13 mouse cellular contexts compared by ENCODE assay signal in genomic region chr13:58826356-58827197, GRCm38 (mm10). TPM values are rescaled to one million over a fixed set of nuclear protein-coding genes. Genes with fewer than 3 reads are reported as not detected.
DNase-seq lines count a peak whose midpoint lies in the region; ATAC-seq and TF ChIP-seq lines count a peak whose summit lies in the region.
"Had no signal": no experiment of that assay in that cellular context is flagged by ENCODE, and none has a peak within 500 bp of the region (broad histone marks: within the 10 kb centered on the region; RNA-seq: fewer than 3 reads in every experiment).

No protein-coding gene starts in this region.

- DNase-seq in midbrain, embryonic 10.5 days (ENCODE audit: low spot score): no peak
- peak; percentile 85 for DNase-seq in cerebellum, adult 11-12 months
- peak; percentile 75 for DNase-seq in midbrain, postnatal 0 days (ENCODE audit: low spot score)
- DNase-seq in spleen, postnatal 10 days (ENCODE audit: low spot score in 2 of 2): no peak
- no peak for DNase-seq in ovary, postnatal 10 days (ENCODE audit: low spot score)
- DNase-seq in c-Kit-positive CD71-positive TER-119-positive erythroid progenitor cells, embryonic 14.5 days (ENCODE audit: low spot score): no peak
- DNase-seq: kidney, postnatal 4 days; lung, postnatal 14 days had no signal

- WGBS in midbrain, embryonic 10.5 days: 42% methylated on average over 14 of the region's 14 CpGs
- 29% methylated on average over 14 of the region's 14 CpGs for whole genome bisulfite sequencing in midbrain, embryonic 15.5 days
- 19% methylated on average over 14 of the region's 14 CpGs for WGBS in forebrain, embryonic 12.5 days
- WGBS in midbrain, postnatal 0 days: 31% methylated on average over 14 of the region's 14 CpGs

- no peak for ATAC-seq in midbrain, embryonic 15.5 days (replicated peaks)
- ATAC-seq in forebrain, embryonic 12.5 days (ENCODE audit: low FRiP score): 0 out of 2 replicates have a peak, but pooled peaks have one; percentile 30
- ATAC-seq in midbrain, postnatal 0 days (ENCODE audit: low FRiP score): no peak

- H3K27ac ChIP-seq in midbrain, embryonic 10.5 days (replicated peaks): peak overlapping the region; percentile 49
- no peak overlapping the region for H3K27ac ChIP-seq in midbrain, embryonic 15.5 days
- peak overlapping the region; percentile 61 for H3K27ac ChIP-seq in forebrain, embryonic 12.5 days
- H3K27ac ChIP-seq in midbrain, postnatal 0 days (ENCODE audit: low read depth, low read length): no peak overlapping the region
- H3K27ac ChIP-seq: embryonic facial prominence, embryonic 15.5 days had no signal

- no peaks in the 10 kb centered on the region for H3K27me3 ChIP-seq in midbrain, embryonic 10.5 days (ENCODE audit: low read depth, poor library complexity, severe bottlenecking)
- H3K27me3 ChIP-seq in midbrain, embryonic 15.5 days (replicated peaks): no peaks in the 10 kb centered on the region
- H3K27me3 ChIP-seq in forebrain, embryonic 12.5 days: no peaks in the 10 kb centered on the region
- no peaks in the 10 kb centered on the region for H3K27me3 ChIP-seq in midbrain, postnatal 0 days (ENCODE audit: insufficient read depth, low read length)
- H3K27me3 ChIP-seq: embryonic facial prominence, embryonic 15.5 days; heart, embryonic 12.5 days had no signal

- H3K36me3 ChIP-seq in midbrain, embryonic 10.5 days: peaks cover 5% of the 10 kb centered on the region; the same call in 1 of the 2 replicates
- no peaks in the 10 kb centered on the region for H3K36me3 ChIP-seq in midbrain, embryonic 15.5 days (replicated peaks)
- H3K36me3 ChIP-seq in forebrain, embryonic 12.5 days (replicated peaks): peaks cover 4% of the 10 kb centered on the region; the same call in 1 of the 2 replicates
- no peaks in the 10 kb centered on the region for H3K36me3 ChIP-seq in midbrain, postnatal 0 days (ENCODE audit: insufficient read depth, low read length)
- H3K36me3 ChIP-seq: embryonic facial prominence, embryonic 15.5 days; heart, embryonic 12.5 days had no signal

- H3K4me3 ChIP-seq in midbrain, embryonic 10.5 days: no peak overlapping the region
- no peak overlapping the region for H3K4me3 ChIP-seq in midbrain, embryonic 15.5 days
- H3K4me3 ChIP-seq in forebrain, embryonic 12.5 days (replicated peaks): no peak overlapping the region
- H3K4me3 ChIP-seq in midbrain, postnatal 0 days (ENCODE audit: low read depth, low read length): no peak overlapping the region
- H3K4me3 ChIP-seq: embryonic facial prominence, embryonic 15.5 days; heart, embryonic 12.5 days had no signal

- H3K4me2 ChIP-seq in midbrain, embryonic 15.5 days: no peak overlapping the region
- peak overlapping the region; percentile 19; the same call in 1 of the 2 replicates for H3K4me2 ChIP-seq in forebrain, embryonic 12.5 days
- H3K4me2 ChIP-seq in midbrain, postnatal 0 days (ENCODE audit: low read depth, low read length, poor library complexity, severe bottlenecking): no peak overlapping the region
- H3K4me2 ChIP-seq: embryonic facial prominence, embryonic 15.5 days; heart, embryonic 12.5 days; liver, embryonic 11.5 days had no signal

- H3K9ac ChIP-seq in midbrain, embryonic 15.5 days: no peak overlapping the region
- H3K9ac ChIP-seq in forebrain, embryonic 12.5 days: no peak overlapping the region
- no peak overlapping the region for H3K9ac ChIP-seq in midbrain, postnatal 0 days (replicated peaks; ENCODE audit: low read length, poor library complexity, severe bottlenecking)
- H3K9ac ChIP-seq: embryonic facial prominence, embryonic 15.5 days; heart, embryonic 12.5 days had no signal

- no peak for TF ChIP-seq CTCF in midbrain, postnatal 0 days (IDR thresholded peaks at IDR 0.05)

- H3K9me3 ChIP-seq in midbrain, embryonic 10.5 days (replicated peaks): peaks cover 6% of the 10 kb centered on the region; the same call in 1 of the 2 replicates
- H3K9me3 ChIP-seq in midbrain, embryonic 15.5 days: no peaks in the 10 kb centered on the region
- H3K9me3 ChIP-seq in forebrain, embryonic 12.5 days: no peaks in the 10 kb centered on the region
- no peaks in the 10 kb centered on the region for H3K9me3 ChIP-seq in midbrain, postnatal 0 days (ENCODE audit: low read length)
- H3K9me3 ChIP-seq: embryonic facial prominence, embryonic 15.5 days had no signal

- H3K4me1 ChIP-seq in midbrain, embryonic 10.5 days: peaks cover 29% of the 10 kb centered on the region
- peaks cover 9% of the 10 kb centered on the region for H3K4me1 ChIP-seq in midbrain, embryonic 15.5 days
- peaks cover 25% of the 10 kb centered on the region for H3K4me1 ChIP-seq in forebrain, embryonic 12.5 days
- peaks cover under 1% of the 10 kb centered on the region; the same call in 1 of the 2 replicates for H3K4me1 ChIP-seq in midbrain, postnatal 0 days (ENCODE audit: insufficient read depth, low read length)
- H3K4me1 ChIP-seq: embryonic facial prominence, embryonic 15.5 days; heart, embryonic 12.5 days had no signal

RNA-seq across cellular contexts. Expression of gene Ntrk2, which starts 20.2 kb away (rescaled TPM):
- 14.8 and 24.8 TPM in 2 replicates for polyA plus RNA-seq in midbrain, embryonic 10.5 days (2016; fragmentation: Nextera tagmentation; extraction: Ambion mirVana)
- polyA plus RNA-seq in midbrain, embryonic 15.5 days (2015; fragmentation: Nextera tagmentation; extraction: Ambion mirVana): 121 and 126 TPM in 2 replicates
- 46.6 and 51.7 TPM in 2 replicates for polyA plus RNA-seq in forebrain, embryonic 12.5 days (2016; fragmentation: Nextera tagmentation; extraction: Ambion mirVana)
- total RNA-seq in midbrain, postnatal 0 days (2014; rRNA removed): 202 and 207 TPM in 2 replicates
- polyA plus RNA-seq in midbrain, postnatal 0 days (2015; fragmentation: Nextera tagmentation; extraction: Ambion mirVana): 138 and 141 TPM in 2 replicates

Comparison
In these comparisons a context has a peak if more than half of its experiments do, and no peak if none do; other contexts are left out.
1. DNase-seq: peak in cerebellum, adult 11-12 months (single experiment) and midbrain, postnatal 0 days (single experiment); none in midbrain, embryonic 10.5 days (single experiment), spleen, postnatal 10 days (0 of 2), ovary, postnatal 10 days (single experiment) and c-Kit-positive CD71-positive TER-119-positive erythroid progenitor cells, embryonic 14.5 days (single experiment).
2. H3K27ac ChIP-seq: peak in midbrain, embryonic 10.5 days (single experiment) and forebrain, embryonic 12.5 days (single experiment); none in midbrain, embryonic 15.5 days (single experiment) and midbrain, postnatal 0 days (single experiment).